Mouse (Mus musculus) hematopoietic stem cell, adult 5-6 weeks (primary cell): ENCODE data around the gene Cpsf3. TPM values are rescaled to one million over a fixed set of nuclear protein-coding genes. Genes with fewer than 3 reads are reported as not detected.
A peak's percentile ranks its signal among the peaks of the same experiment; 100 is the strongest.

Experiments
- ATAC-seq, 2 experiments: fragments of 125-278 bp in 1 of 2; replicated peaks in 1 of 2; 2 replicates each; pipeline ENCODE4 v1.8.0; 2016 to 2017; ENCODE audit warnings: inconsistent platforms in 2 of 2, mild to moderate bottlenecking in 2 of 2, moderate number of reproducible peaks in 2 of 2, low read depth in 1 of 2, moderate TSS enrichment in 1 of 2; ENCODE audit not compliant: low FRiP score in 2 of 2, poor library complexity in 2 of 2, severe bottlenecking in 2 of 2, insufficient read depth in 1 of 2, low TSS enrichment in 1 of 2
- total RNA-seq: library from RNA; stranded (forward); fragments of 172-1452, 232-1000 nt; gene quantifications from 2 replicates; pipeline ENCODE4 v1.2.3, GENCODE M21; 2017

Cpsf3 gene
- total RNA-seq = 86.1 and 117 TPM in 2 replicates

DNA sequence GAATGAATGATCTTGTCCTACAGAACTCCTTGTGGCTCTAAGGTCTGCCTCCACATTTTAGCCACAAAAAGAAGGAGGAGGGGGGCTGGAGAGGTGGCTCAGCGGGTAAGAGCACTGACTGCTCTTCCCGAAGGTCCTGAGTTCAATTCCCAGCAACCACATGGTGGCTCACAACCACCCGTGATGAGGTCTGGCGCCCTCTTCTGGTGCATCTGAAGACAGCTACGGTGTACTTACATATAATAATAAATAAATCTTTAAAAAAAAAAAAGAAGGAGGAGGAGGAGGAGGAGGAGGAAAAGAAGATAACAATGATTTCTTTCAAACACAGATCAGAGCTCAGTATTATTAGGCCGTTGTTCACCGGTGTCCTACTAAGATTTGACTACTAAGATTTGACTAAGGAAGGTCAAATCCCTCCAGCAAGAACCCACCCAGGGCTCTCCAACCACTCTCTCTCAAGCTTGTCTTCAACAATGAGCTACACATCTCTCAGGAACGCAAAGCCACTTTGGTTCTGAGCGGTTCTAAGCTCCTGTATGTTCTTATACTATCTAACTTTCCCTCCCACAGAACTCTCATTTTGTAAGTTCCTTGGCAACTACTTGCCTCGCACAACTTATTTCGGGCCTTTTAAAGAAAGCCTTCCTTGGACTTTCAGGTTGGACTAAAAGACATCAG, at the start of gene Cpsf3:
Gene Cpsf3, plus strand, starts transcription at position 631 of the 681 bp plus-strand sequence.
- ATAC-seq = no peak

DNA sequence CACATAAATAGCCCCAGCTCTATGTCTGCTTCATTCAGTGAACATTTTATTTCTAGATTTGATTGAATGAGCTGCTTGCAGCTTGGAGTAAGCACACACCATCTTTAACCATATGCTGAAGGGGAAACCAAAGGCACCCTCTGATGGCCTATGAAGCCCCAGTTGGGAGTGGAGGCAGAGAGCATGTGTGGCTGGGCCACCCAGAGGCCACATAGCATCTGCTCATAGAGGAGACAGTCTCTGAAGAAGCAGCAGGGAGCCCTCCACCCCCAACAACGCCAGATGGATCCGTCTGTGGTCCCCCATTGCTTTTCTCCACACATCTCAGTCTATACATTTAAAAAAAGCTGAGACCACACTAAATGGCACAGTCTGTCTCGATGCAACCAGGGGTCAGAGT, 43.2 kb upstream of the Cpsf3 start:
- ATAC-seq = no peak

DNA sequence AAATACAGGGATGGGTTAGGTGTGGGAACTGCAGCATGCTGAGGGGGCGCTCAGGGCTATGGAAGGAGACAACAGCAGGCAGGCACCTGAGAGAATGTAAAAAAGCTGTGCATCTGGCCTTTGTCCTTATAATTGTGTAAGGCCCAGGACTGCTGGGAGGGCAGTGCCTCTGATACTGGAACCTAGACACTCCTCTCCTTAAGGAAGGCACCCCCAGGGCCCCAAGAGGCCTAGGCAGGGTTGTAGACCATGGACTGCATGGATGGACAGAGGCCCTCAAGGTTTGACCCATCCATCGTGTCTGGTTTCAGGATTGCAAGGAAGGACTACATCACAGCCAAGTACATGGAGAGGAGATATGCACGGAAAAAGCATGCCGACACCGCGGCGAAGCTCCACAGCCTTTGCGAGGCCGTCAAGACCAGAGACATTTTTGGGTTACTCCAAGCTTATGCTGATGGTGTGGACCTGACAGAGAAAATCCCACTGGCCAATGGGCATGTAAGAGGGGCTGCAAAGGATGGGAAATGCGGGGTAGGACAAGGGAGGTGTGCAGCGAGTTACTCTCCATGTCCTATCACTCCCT, 40.7 kb upstream of the Cpsf3 start:
- ATAC-seq = no peak

DNA sequence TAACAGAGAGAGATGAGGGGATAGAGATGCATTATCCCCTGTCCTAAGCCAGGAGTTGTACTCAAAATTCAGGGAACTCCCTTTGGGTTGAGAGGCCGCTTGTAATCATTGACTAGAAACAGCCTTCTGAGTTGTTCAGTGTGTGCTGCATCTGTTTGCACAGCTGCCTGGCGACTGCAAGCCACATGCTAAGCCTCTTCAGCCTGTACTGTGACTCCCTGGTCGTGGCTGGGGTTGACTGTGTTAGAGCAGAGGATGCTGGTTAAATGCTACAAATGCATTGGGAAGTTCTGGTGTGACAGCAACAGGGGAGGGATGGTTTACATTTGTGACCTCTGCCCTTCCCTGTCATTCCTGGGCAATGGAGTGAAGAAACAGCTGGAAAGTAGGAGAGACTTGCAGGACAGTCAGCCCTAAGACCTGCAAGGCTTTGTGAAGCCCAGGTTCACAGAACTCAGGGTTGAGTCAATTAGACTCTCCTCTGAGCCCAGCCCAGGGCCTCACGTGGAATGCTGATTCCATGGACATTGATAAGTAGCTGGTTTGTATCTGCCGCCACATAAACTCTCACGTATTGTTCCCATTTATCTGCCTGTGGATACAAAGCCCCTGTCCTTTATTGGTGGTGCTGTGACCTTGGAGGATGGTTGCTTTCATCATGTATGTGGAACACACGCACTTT, 37.3 kb upstream of the Cpsf3 start:
- ATAC-seq = no peak

DNA sequence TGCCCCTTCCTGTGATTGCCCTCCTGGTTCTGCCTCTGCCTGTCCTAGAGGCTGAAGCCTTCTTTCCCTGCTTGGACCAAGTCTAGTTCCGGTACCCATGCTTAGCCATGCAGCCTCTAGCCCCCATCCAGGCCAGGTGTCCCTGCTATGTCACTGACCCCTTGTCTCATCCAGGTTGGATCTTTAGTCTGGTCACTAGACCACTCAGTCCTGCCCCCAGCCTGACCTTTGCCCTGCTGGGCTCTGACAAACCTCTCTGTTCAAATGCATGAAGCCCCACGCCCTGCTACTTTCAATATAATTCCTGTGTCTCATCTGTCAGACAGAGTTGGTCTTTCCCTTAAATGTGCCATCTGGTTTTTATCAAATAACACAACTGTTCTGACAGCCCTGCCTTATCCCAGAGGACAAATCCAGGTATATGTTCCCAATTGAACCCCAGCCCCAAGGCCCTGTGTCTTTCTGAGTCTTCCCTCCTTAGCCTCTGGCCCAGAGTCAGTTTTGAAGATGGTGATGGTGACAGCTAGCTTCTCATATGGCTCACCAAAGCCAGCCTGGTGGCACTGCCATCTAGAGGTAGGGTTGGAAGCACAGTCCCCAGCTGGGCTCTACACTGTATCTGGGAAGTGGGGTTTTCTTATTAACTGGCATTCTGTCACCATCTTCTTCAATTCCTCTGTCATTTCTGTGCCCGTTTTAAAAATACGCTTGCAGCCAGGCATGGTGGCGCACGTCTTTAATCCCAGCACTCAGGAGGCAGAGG, 24.5 kb upstream of the Cpsf3 start:
- peak; percentile 57 to 74 for ATAC-seq

DNA sequence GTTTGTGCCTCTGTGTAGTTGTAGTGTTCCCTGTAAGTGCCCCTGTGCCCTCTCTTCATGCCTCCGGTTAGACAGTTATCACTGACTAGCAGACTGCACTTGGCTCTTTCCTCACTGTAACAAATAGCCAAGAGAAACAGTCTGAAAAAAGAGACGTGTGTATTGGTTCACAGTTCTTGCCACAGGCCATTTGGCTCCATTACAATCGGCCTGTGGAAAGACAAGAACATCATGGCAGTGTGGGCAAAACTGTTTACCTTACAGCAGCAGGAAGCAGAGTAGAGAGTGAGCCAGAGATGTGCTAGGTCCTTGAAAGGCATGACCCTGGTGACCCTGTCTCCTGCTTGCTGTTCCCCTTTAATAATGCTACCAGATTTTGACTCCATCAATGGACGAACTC, 23.7 kb upstream of the Cpsf3 start:
- no peak for ATAC-seq

DNA sequence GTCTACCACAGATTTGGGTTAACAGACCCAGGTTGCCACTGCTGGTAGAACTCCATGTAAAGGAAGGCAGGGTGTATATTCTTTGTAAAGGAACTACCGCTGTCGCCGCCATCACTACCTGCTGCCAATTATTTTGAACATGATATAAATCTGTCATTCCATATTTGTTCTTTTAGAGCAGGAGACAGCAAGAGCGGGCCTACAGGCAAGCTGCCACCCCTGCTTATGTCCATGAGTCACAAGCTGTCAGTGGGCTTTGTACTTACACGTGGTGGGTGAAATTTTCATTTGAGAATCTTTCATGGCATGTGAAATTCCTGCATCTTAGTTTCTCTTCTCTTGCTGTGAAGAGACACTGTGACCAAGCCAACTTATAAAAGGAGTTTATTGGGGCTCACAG, 21.9 kb upstream of the Cpsf3 start:
- no peak for ATAC-seq

DNA sequence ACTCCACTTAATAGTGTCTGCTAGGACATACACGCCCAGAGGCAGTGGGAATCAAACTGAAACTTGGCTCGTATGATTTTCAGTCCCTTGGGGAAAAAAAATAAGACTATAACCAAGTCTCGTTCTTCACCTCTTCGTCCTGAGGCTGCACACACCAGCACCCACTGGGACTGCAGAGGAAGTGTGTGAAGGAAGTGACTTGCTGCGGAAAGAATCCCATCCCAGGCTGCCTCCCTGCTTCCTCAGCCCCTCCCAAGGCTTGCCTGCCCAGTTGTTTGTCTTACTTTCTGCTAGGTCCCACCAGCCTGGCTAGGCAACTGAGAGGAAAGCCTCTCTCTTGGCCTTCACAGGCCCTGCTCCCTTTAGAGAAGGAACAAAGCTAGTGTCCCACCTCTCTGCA, 20.9 kb upstream of the Cpsf3 start:
- ATAC-seq = no peak

DNA sequence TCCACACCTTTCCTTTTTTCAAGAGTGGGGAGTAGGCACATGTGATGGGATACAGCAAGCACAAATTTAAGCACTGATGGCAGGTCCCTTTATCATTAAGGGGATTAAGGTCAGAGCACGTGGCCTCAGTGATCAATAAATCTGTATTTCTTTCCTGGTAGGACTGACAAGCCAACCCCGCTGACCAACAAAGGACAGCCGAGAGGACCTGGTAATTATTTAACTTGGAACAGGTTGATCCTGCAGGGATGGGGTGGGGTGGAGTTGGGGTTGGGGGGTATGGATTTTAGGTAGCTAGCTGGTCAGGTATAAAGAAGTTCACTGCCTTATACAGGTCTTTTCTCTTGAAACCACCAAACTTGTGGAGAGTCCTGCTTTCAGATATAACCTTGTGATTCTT, 20.2 kb upstream of the Cpsf3 start:
- ATAC-seq = no peak

DNA sequence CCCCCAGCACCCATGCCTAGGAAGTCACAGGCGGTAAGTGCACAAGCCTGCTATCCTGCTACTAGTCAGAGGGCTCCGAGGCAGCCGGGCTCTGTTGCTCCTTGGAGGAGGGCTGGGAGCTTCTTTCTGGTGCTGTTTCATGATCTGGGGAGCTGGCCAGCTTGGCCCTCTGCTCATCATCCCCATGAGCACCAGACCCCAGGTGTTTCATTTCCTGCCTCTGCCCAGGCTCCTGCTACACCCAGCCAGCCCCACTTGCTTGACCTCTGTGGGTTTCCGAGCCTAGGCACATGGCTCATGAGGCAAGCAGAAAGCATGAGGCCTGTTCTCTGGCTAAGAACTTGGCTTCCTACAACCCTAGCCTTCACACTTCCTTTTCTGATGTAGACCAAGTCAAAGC, 19.7 kb upstream of the Cpsf3 start:
- ATAC-seq = no peak

DNA sequence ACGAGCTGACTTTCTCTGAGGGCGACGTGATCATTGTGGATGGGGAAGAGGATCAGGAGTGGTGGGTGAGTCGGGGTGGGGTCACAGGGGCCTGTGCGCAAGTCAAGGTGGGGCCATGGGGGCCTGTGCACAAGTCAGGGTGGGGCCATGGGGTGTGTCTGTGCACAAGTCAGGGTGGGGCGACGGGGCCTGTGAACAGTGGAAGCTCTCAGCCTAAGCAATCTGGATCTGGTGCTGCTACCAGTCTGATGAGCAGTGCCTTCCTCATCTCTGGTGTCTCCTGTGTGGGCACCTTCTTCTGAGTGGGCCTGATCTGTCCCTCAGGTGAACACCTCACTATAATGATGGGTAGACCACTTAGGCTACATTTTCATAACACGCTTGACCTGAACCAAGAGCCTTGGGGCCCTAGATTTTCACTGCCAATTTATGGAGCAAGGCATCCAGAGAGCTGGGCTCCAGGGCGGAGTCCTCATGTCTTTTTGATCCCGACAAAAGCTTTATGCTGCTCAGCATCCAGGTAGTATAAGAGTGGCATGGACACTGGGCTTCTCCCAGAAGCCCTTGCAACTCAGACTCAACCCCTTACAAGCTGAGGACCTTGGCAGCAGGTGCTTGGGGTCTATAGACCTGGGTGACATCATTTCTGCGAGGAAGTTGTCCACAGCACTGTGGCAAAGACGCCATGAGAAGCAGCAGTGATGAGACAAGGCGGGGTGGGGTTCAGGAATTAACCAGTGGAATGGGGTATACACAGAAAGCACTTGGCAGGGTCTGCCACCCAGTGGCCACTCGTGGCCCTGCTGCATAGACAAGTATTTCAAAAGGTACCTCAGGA, 19.0 kb upstream of the Cpsf3 start:
- peak; percentile 68 to 73 for ATAC-seq

DNA sequence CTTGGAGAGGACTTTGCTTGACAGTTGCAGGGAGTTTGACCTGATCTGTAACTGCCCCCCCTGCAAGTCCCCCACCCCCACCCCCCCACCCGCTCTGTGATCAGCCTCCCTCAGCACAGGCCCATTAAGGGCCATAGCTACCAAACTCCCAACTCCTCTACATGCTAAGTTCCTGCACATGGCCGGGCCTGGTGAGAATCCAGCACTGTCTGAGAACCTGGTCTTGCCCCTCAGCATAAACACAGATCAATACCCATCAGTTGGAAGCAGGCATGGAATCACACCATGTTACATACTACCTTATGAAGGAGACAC, 18.4 kb upstream of the Cpsf3 start:
- no peak for ATAC-seq

DNA sequence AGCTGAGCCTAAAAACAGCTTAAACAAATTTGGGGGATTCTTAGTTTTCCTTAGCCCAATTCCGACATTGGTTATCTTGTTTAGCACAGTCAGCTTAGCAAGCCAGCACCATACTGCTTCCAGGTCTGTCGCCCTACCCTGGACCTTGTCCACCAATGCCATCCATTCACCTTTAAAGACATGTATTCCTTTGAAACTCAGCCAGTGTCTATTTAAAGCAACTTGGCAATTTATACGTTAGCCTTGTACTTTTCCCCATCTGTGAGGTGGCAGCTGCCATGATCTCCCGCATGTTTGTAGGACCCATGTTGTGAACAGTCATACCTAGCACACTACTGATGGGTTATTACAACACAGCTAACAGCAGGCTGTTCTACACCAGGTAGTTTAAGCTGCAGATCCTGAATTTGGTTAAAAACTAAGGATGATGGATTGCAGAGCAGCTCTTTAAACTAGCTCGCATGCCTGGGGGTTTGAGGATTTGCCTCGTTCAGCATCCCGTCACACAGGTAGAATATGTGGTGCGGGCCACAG, 17.0 kb upstream of the Cpsf3 start:
- ATAC-seq = no peak

DNA sequence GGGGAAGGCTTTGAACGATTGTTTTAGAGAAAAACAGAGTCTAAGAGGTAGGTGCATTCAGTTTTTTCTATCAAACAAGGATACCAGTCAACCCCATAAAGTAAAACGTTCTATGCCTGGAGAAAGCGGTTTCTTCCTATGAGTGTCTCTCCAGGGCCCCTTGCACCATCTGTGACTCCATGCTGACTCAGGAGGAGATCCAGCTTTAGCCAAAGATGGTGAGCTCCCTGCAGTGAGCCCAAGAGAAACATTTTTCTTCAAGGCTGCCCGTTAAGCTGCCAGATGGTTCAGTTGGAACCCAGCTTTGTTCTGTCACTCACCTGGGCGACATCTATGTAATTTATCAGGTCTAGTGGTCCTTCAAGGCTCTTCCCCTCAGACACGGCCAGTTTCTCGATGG, 10.7 kb upstream of the Cpsf3 start:
- no peak for ATAC-seq

DNA sequence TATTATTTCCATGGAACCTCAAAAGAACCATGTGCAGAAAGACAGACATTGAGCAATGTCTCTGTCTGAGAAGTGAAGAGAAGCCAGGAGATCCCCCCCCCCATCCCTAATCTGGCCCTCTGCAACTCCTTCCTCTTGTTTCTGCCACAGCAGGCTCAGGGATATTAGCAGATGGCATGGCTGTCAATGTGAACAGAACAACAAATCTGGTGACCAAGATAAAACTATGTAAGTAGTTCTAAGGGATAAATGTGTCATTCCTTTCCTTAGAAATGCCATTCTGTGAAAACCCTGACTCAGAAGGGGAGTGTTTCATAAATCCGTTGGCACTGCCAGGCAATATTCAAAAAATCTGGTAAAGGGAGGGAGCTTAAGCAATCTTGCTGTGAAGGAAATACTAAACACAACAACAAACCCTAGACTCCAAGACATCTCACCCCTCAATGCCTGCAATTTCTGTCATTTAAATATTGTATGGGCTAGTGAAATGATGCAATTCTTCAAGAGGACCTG, 7.8 kb upstream of the Cpsf3 start:
- ATAC-seq = no peak

DNA sequence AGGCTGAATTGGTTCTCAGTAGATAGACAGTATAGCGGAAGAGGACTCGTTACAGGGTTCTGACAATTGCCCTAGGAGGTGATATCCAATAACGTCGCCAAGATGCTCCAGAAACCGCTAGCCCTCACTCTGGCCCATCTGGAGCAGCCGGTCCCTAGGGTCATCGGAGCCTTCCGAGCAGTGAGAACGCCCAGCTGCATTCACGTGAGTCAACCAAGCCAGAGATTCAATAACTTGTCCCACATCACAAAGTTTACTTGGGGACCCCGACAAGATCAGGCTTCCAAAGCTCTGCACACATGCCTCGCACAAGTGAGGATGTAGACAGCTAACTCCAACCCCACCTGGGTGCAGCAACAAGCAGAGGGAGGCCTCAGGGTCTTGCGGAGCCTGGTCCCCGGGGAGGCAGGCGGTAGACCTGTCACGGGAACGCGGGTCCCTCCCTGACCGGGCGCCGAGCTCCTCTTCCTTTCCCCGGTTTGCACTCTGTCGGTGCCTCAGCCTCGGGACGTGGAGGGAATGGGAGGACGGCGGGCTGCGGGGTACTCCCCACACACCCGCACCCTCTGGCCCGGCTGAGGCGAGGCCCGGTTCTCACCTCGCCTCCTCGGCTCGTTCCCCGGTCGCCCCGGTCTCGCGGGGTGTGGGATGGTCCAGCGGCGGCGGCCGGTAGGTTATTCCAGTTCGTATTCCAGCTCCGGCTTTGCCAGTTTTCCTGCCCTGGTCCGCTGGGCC, 484 bp downstream of the Cpsf3 start:
- ATAC-seq = peak; percentile 43 to 68
